Mouse (Mus musculus) monocyte, adult 5-6 weeks (primary cell): ENCODE data around the gene H2-M3. TPM values are rescaled to one million over a fixed set of nuclear protein-coding genes. Genes with fewer than 3 reads are reported as not detected.
"Not testable (repeated sequence)": the region's sequence is repeated elsewhere in the genome, so short reads cannot be mapped to it uniquely, and the experiment has no call there.

Experiments
- ATAC-seq: fragments of 153-309, 156-312 bp; replicated peaks from 2 replicates; pipeline ENCODE4 v1.8.0; 2017; ENCODE audit warnings: mild to moderate bottlenecking; ENCODE audit not compliant: low TSS enrichment, insufficient number of reproducible peaks, severe bottlenecking, poor library complexity, low FRiP score
- total RNA-seq: library from RNA; stranded (forward); fragments of 200-1000, 200-491, 200-594 nt; gene quantifications from 3 replicates; pipeline ENCODE4 v1.2.3, GENCODE M21; 2017

The H2-M3 gene
- 78.7 to 86.4 TPM (median 79.2 TPM) in 3 replicates for total RNA-seq

DNA sequence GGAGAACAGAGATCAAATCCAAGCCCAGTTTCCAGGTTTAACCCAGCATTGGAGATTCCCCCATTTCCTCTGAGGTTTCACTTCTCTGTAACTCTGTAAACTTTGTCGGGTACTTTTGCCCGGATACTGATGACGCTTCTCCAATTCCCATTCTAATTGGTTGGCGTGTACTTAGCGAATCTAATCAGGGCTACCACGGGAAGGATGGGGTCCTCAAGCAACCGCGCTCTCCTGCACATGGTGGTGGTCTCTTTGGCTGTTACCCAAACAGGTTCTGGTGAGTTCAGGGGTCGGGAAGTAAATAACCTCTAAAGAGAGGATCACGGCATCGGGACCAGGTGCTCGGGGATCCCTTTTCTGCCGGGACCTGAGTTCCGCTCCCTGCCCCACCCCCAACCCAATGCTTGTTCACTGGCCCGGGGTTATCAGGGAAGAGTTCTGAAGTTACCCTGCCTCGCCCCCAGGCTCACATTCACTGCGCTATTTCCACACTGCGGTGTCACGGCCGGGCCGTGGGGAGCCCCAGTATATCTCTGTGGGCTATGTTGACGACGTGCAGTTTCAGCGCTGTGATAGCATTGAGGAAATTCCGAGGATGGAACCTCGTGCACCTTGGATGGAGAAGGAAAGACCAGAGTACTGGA lies at the start of gene H2-M3:
Gene H2-M3 (plus strand): TSS at position 163 of the 644 bp plus-strand sequence.
- ATAC-seq, result peak; percentile 72

GRCm38 (mm10) chr17:37221879-37222278 lies 48.1 kb upstream of the H2-M3 start:
- ATAC-seq, result no peak

DNA sequence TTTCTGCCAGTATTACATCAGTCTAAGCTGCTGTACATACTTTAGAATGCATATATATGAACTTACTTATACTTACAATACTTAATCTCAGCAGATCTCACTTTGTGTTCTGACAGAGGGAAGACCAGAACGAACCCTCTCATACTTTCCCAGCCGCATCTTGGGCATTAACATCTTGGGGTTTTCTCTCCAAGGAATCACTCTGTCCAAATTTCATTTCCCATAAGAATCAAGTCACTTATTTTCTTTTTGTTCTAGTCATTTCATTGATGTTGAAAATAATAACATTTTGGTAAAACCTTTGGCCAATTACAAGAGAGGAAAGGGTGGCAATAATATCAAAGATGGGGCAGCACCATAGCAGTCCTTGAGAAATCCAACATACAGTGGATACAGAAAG lies 32.8 kb upstream of the H2-M3 start, which contains the start of gene Olfr97:
Gene Olfr97 (minus strand): TSS at position 101 of the 400 bp plus-strand sequence.
- not testable (repeated sequence) for ATAC-seq

GRCm38 (mm10) chr17:37242198-37242597 lies 27.8 kb upstream of the H2-M3 start:
- ATAC-seq, result no peak

- ATAC-seq, result peak; percentile 59; the same call in 1 of the 2 replicates
Measured at GRCm38 (mm10) chr17:37246715-37247114, 23.3 kb upstream of the H2-M3 start.

GRCm38 (mm10) chr17:37249460-37249859 lies 20.6 kb upstream of the H2-M3 start:
- no peak for ATAC-seq

DNA sequence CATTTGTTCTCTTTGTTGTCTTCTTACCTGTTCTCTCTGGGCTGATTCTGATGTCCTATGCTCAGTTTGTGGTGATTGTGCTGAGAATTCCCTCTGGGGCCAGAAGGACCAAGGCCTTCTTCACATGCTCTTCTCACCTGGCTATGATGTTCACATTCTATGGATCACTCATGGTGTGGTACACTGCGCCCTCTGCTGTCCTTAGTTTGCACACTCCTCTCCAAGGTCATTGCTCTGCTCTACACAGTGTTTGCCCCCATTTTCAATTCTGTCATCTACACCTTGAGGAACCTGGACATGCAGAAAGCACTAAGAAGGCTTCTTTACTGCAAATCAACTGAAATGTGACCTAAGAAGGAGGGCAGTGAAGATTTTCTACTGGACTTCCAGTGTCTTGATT lies 19.5 kb upstream of the H2-M3 start:
- ATAC-seq, result no peak

- ATAC-seq, result no peak
Measured at GRCm38 (mm10) chr17:37263626-37264025, 6.4 kb upstream of the H2-M3 start, which contains the start of gene Olfr98. Olfr98 (minus strand) TSS chr17:37263749.

GRCm38 (mm10) chr17:37270702-37271092 lies 677 bp downstream of the H2-M3 start:
- ATAC-seq, result peak; percentile 82

GRCm38 (mm10) chr17:37275626-37276248 lies 5.7 kb downstream of the H2-M3 start:
- ATAC-seq, result no peak

GRCm38 (mm10) chr17:37276573-37276972 lies 6.6 kb downstream of the H2-M3 start:
- no peak for ATAC-seq

GRCm38 (mm10) chr17:37280331-37280730 lies 10.3 kb downstream of the H2-M3 start:
- ATAC-seq, result no peak

DNA sequence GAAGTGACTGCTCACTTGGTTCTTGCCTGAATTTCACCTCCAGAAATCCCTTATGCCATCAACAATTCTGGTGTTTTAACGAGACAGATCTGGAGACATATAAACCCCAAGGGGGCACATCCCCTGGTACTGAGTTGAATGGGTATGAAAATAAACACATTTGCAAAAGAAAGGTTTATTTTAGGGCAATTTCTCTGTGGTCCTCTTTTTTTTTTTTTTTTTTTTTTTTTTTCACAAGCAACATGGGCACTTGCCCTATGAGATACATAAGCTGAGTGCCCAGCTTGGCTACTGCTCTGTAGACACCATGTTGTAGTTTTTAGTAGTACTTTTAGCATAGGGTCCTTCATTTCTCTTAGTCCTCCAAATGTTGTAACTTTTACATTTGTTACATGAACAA lies 13.3 kb downstream of the H2-M3 start, which contains the start of gene Olfr99:
Gene Olfr99 (minus strand): TSS at position 101 of the 400 bp plus-strand sequence.
- ATAC-seq, result no peak

GRCm38 (mm10) chr17:37304213-37304612 lies 34.2 kb downstream of the H2-M3 start, which contains the start of gene Olfr101:
Olfr101 (minus strand) TSS chr17:37304313.
- ATAC-seq, result no peak

GRCm38 (mm10) chr17:37308483-37308882 lies 38.5 kb downstream of the H2-M3 start:
- no peak for ATAC-seq

- ATAC-seq, result no peak
Measured at GRCm38 (mm10) chr17:37310146-37310699, 40.2 kb downstream of the H2-M3 start.

DNA sequence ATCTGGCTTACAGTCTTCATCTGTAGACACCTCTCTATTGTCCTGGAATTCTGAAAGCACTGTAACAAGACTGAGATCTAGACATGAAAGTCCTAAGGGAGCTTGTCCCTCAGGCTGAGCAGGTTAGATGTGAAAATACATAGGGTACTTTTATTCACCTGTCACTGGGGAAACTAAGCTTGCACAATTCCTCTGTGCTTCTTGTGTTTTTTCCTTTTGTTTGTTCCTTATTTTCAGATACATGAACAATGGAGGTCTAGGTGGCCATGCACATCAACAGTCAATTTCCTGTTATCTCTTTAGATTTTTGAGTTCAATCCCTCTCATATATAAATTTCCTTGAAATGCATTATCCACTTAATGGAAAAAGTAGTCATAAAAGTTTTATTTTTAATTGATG lies 46.9 kb downstream of the H2-M3 start, which contains the start of gene Olfr102:
Gene Olfr102 (minus strand): TSS at position 101 of the 400 bp plus-strand sequence.
- no peak for ATAC-seq
